Mouse (Mus musculus) A20 (cell line): Measurements from ENCODE around the gene Aebp2.

Source experiments
- DNase-seq: peaks from one replicate; pipeline ENCODE4 v3.0.0-alpha.2; 2011; ENCODE audit warnings: low read depth, low spot score

Aebp2 gene

GRCm38 (mm10) chr6:140696192-140696879 lies 73.9 kb downstream of the Aebp2 start:
- no peak for DNase-seq

- no peak for DNase-seq
Measured at GRCm38 (mm10) chr6:140697994-140698393, 75.5 kb downstream of the Aebp2 start.

- no peak for DNase-seq
Measured at GRCm38 (mm10) chr6:140698596-140698995, 76.1 kb downstream of the Aebp2 start.

GRCm38 (mm10) chr6:140701259-140701658 lies 78.8 kb downstream of the Aebp2 start:
- DNase-seq = no peak

GRCm38 (mm10) chr6:140705132-140705531 lies 82.7 kb downstream of the Aebp2 start:
- DNase-seq = no peak

GRCm38 (mm10) chr6:140706056-140706455 lies 83.6 kb downstream of the Aebp2 start:
- DNase-seq = no peak

GRCm38 (mm10) chr6:140708059-140708458 lies 85.6 kb downstream of the Aebp2 start:
- no peak for DNase-seq

- peak; percentile 33 for DNase-seq
Measured at GRCm38 (mm10) chr6:140709415-140710107, 87.1 kb downstream of the Aebp2 start.

GRCm38 (mm10) chr6:140712754-140713153 lies 90.3 kb downstream of the Aebp2 start:
- DNase-seq = peak; percentile 35

- DNase-seq = peak; percentile 63
Measured at GRCm38 (mm10) chr6:140714905-140715365, 92.5 kb downstream of the Aebp2 start.

GRCm38 (mm10) chr6:140722058-140722457 lies 99.6 kb downstream of the Aebp2 start:
- no peak for DNase-seq
